Mouse (Mus musculus) hindbrain, embryonic 16.5 days (tissue): ENCODE data around the gene Ddx28. TPM values are rescaled to one million over a fixed set of nuclear protein-coding genes. Genes with fewer than 3 reads are reported as not detected.
"Not testable (repeated sequence)": the region's sequence is repeated elsewhere in the genome, so short reads cannot be mapped to it uniquely, and the experiment has no call there.

Experiments
- ATAC-seq: fragments of 200-750 bp; cut with Nextera tagmentation; 2 replicates; pipeline ENCODE4 v1.8.0; 2017; ENCODE audit warnings: moderate TSS enrichment, moderate library complexity
- H3K27ac ChIP-seq: fragments of 300-500 bp; sonication (generic); 2 replicates; pipeline ENCODE4 v1.5.1; 2014; ENCODE audit warnings: low read depth, mild to moderate bottlenecking, control low read depth, low read length, moderate library complexity
- H3K27me3 ChIP-seq: fragments of 300-500 bp; sonication (generic); replicated peaks from 2 replicates; pipeline ENCODE4 v1.6.1; 2014; ENCODE audit warnings: low read length; ENCODE audit not compliant: control insufficient read depth, insufficient read depth
- H3K36me3 ChIP-seq: fragments of 300-500 bp; sonication (generic); 2 replicates; pipeline ENCODE4 v1.6.1; 2014; ENCODE audit warnings: mild to moderate bottlenecking, low read length, moderate library complexity, mixed read lengths; ENCODE audit not compliant: control insufficient read depth, insufficient read depth
- H3K4me1 ChIP-seq: fragments of 300-500 bp; sonication (generic); 2 replicates; pipeline ENCODE4 v1.6.1; 2014; ENCODE audit warnings: low read depth, low read length; ENCODE audit not compliant: control insufficient read depth, insufficient read depth
- H3K4me2 ChIP-seq: fragments of 300-500 bp; sonication (generic); 2 replicates; pipeline ENCODE4 v1.6.1; 2014; ENCODE audit warnings: mild to moderate bottlenecking, low read length, control low read depth, moderate library complexity
- H3K4me3 ChIP-seq: fragments of 300-500 bp; sonication (generic); 2 replicates; pipeline ENCODE4 v1.5.1; 2014; ENCODE audit warnings: mild to moderate bottlenecking, low read length, control low read depth, moderate library complexity
- H3K9ac ChIP-seq: fragments of 300-500 bp; sonication (generic); 2 replicates; pipeline ENCODE4 v1.6.1; 2014; ENCODE audit warnings: low read depth, mild to moderate bottlenecking, control low read depth, low read length, moderate library complexity
- H3K9me3 ChIP-seq: fragments of 300-500 bp; sonication (generic); 2 replicates; pipeline ENCODE4 v1.6.1; 2014; ENCODE audit warnings: mild to moderate bottlenecking, low read length, moderate library complexity; ENCODE audit not compliant: control insufficient read depth
- WGBS: fragments of 180-500 bp; shearing (Covaris S2); extraction: QIAGEN DNeasy Blood & Tissue Kit; methylation state at CpG from one replicate; pipeline ENCODE4 v1.1.7; 2014; 5-methylcytosine and 5-hydroxymethylcytosine counted together
- polyA plus RNA-seq: library from polyadenylated mRNA; unstranded; fragments of >200 nt; fragmentation: Nextera tagmentation; extraction: Ambion mirVana; gene quantifications from 2 replicates; pipeline ENCODE4 v1.2.1, GENCODE M21; 2015

The Ddx28 gene
- polyA plus RNA-seq, 1 experiment from 2014 or later = 22.1 TPM

- H3K4me3 ChIP-seq = no peak overlapping the region
- peak; percentile 76 for ATAC-seq
- no peaks in the 10 kb centered on the region for H3K27me3 ChIP-seq
- no peaks in the 10 kb centered on the region for H3K9me3 ChIP-seq
- H3K9ac ChIP-seq = no peak overlapping the region
- no peaks in the 10 kb centered on the region for H3K36me3 ChIP-seq
- H3K4me1 ChIP-seq = no peaks in the 10 kb centered on the region
- no peak overlapping the region for H3K4me2 ChIP-seq
- H3K27ac ChIP-seq = no peak overlapping the region
These were observed 10.8 kb upstream of the Ddx28 start for GRCm38 (mm10) chr8:106022483-106022882.

- ATAC-seq = no peak
These were observed 6.4 kb upstream of the Ddx28 start for GRCm38 (mm10) chr8:106018039-106018438.

GRCm38 (mm10) chr8:106017130-106017529, 5.4 kb upstream of the Ddx28 start:
- H3K4me2 ChIP-seq = no peak overlapping the region
- peaks cover 3% of the 10 kb centered on the region; the same call in 1 of the 2 replicates for H3K36me3 ChIP-seq
- no peaks in the 10 kb centered on the region for H3K9me3 ChIP-seq
- H3K9ac ChIP-seq = no peak overlapping the region
- H3K4me3 ChIP-seq = no peak overlapping the region
- H3K27ac ChIP-seq = no peak overlapping the region
- WGBS = 92% methylated on average over 7 of the region's 7 CpGs
- no peaks in the 10 kb centered on the region; the same call in 1 of the 2 replicates for H3K4me1 ChIP-seq
- H3K27me3 ChIP-seq = no peaks in the 10 kb centered on the region
- ATAC-seq = no peak

More at GRCm38 (mm10) chr8:106018039-106018438, 6.4 kb upstream of the Ddx28 start:
- H3K27me3 ChIP-seq = no peaks in the 10 kb centered on the region
- no peaks in the 10 kb centered on the region for H3K4me1 ChIP-seq
- no peak overlapping the region for H3K27ac ChIP-seq
- no peak overlapping the region for H3K9ac ChIP-seq
- no peak overlapping the region for H3K4me3 ChIP-seq
- WGBS = 92% methylated on average over 3 of the region's 3 CpGs
- peaks cover 3% of the 10 kb centered on the region; the same call in 1 of the 2 replicates for H3K36me3 ChIP-seq
- no peak overlapping the region for H3K4me2 ChIP-seq
- H3K9me3 ChIP-seq = no peaks in the 10 kb centered on the region

- no peak overlapping the region for H3K4me2 ChIP-seq
- no peak overlapping the region for H3K9ac ChIP-seq
- WGBS = 94% methylated on average over 6 of the region's 6 CpGs
- peaks cover 3% of the 10 kb centered on the region; the same call in 1 of the 2 replicates for H3K36me3 ChIP-seq
- no peak for ATAC-seq
- no peaks in the 10 kb centered on the region for H3K9me3 ChIP-seq
- peaks cover 3% of the 10 kb centered on the region for H3K4me1 ChIP-seq
- no peak overlapping the region for H3K4me3 ChIP-seq
- H3K27ac ChIP-seq = no peak overlapping the region
- no peaks in the 10 kb centered on the region for H3K27me3 ChIP-seq
These were observed 4.6 kb upstream of the Ddx28 start for GRCm38 (mm10) chr8:106016284-106016683.

- not testable (repeated sequence) for H3K27me3 ChIP-seq, H3K36me3 ChIP-seq, ATAC-seq, H3K9me3 ChIP-seq, H3K27ac ChIP-seq
- H3K4me2 ChIP-seq = peak overlapping the region; percentile 97
- peak overlapping the region; percentile 69 for H3K4me3 ChIP-seq
- H3K9ac ChIP-seq = peak overlapping the region; percentile 41; the same call in 1 of the 2 replicates
- H3K4me1 ChIP-seq = peaks cover 14% of the 10 kb centered on the region
- WGBS = 84% methylated on average over 8 of the region's 8 CpGs
These were observed 521 bp upstream of the Ddx28 start for GRCm38 (mm10) chr8:106012203-106012602.

- H3K9me3 ChIP-seq = no peaks in the 10 kb centered on the region
- H3K4me1 ChIP-seq = peaks cover 14% of the 10 kb centered on the region
- H3K27ac ChIP-seq = peak overlapping the region; percentile 77
- WGBS = 2% methylated on average over 74 of the region's 74 CpGs
- peak overlapping the region; percentile 73 for H3K9ac ChIP-seq
- peak overlapping the region; percentile 97 for H3K4me2 ChIP-seq
- H3K4me3 ChIP-seq = peak overlapping the region; percentile 69
- H3K36me3 ChIP-seq = no peaks in the 10 kb centered on the region
- ATAC-seq = peak; percentile 97
- H3K27me3 ChIP-seq = no peaks in the 10 kb centered on the region
These were observed 687 bp downstream of the Ddx28 start for GRCm38 (mm10) chr8:106010748-106011642.

- H3K4me2 ChIP-seq, ATAC-seq, H3K27me3 ChIP-seq, H3K36me3 ChIP-seq, H3K9me3 ChIP-seq, H3K9ac ChIP-seq, H3K4me3 ChIP-seq, H3K27ac ChIP-seq: not testable (repeated sequence)
- H3K4me1 ChIP-seq = peaks cover 14% of the 10 kb centered on the region
- 63% methylated on average over 3 of the region's 3 CpGs for WGBS
These were observed 3.8 kb downstream of the Ddx28 start for GRCm38 (mm10) chr8:106007891-106008290.

GRCm38 (mm10) chr8:106007135-106007534, 4.5 kb downstream of the Ddx28 start:
- Histone ChIP-seq H3K4me2 (no peak overlapping the region), H3K27me3 (no peaks in the 10 kb centered on the region), H3K36me3 (no peaks in the 10 kb centered on the region), H3K27ac (no peak overlapping the region), H3K9ac (no peak overlapping the region), H3K9me3 (no peaks in the 10 kb centered on the region), H3K4me1 (peaks cover 14% of the 10 kb centered on the region), H3K4me3 (no peak overlapping the region)
- 86% methylated on average over 3 of the region's 3 CpGs for WGBS
- ATAC-seq = no peak

- Histone ChIP-seq H3K36me3 (no peaks in the 10 kb centered on the region), H3K4me3 (no peak overlapping the region), H3K9ac (no peak overlapping the region), H3K9me3 (no peaks in the 10 kb centered on the region), H3K27ac (no peak overlapping the region), H3K4me2 (no peak overlapping the region), H3K27me3 (no peaks in the 10 kb centered on the region), H3K4me1 (peaks cover 11% of the 10 kb centered on the region)
- 92% methylated on average over 4 of the region's 4 CpGs for WGBS
- no peak for ATAC-seq
These were observed 5.3 kb downstream of the Ddx28 start for GRCm38 (mm10) chr8:106006413-106006812.
